Mouse (Mus musculus): ENCODE results near the gene Nfix.

The Nfix gene

DNA sequence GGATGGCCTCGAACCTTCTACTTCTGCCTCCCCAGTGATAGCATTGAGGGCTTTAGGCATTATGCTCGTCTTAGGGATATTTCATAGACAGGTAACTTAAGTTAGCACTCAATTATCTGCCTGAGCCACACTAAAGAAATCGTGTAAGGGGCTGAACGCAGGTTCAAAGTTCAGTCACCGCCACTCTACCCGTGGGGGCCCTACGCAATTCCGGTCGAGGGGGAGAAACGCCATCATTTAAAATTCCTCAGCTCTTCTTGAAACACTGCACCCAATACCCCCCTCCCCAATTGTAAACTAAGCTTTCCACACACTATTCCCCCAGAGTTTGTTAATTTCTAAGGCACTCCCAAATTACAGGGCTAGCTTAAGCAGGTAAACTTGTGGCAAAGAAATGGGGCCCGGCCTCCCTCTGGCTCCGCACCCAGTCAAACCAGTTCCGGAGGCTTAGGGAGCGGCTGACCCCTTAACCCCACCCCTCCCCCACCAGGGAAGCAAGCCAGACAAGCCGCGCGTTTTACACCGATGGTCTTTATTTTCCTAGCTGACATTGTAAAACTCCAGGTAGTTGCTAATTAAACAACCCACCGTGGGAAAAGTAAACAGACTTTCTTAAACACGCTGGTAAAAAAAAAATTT lies 139.2 kb downstream of the Nfix start:
- DNase-seq = peak; percentile 85 to 91

DNA sequence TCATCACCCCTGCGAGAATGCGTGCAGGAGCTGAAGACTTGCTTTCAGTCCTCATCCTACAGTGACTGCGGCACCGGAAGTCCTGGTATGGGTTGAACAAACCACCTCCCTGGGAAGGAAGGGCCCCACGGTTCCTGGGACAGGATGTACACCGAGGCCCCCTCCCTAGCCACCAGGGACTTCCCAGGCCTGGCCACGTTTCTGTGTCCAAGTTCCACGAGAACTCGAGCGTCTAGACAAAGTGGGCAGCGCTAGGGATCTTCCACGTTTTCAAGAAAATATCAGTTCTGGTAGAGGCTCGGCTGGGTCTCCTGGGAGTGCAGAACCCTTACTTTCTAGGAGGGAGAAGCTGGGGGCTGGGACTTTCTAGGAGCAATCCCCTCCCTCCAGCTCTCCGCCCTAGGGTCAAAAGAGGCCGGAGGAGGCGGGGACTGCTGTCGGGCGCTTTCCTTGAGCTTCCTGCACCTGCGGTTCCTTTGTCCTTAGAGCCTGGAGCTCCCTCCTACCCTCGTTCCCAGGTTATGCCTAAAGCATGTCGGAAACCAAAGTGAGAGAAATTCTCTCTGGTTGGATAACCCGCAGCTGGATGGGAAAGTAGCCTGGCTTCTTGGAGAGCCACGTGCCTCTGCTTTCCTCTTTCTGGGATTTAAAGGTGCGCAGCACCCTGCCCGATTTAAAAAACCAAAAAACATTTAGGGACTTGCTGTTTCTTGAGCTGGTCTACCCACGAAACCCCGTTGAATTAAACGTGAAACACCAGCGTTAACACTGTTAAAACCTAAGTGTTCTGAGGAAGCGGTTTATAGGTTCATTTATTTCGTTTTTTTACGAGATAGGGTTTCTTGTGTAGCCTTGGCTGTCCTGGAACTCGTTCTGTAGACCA lies 140.0 kb downstream of the Nfix start:
- peak; percentile 74 to 89 for DNase-seq

- DNase-seq = no peak
These were observed 141.2 kb downstream of the Nfix start for GRCm38 (mm10) chr8:84658951-84659350.

DNA sequence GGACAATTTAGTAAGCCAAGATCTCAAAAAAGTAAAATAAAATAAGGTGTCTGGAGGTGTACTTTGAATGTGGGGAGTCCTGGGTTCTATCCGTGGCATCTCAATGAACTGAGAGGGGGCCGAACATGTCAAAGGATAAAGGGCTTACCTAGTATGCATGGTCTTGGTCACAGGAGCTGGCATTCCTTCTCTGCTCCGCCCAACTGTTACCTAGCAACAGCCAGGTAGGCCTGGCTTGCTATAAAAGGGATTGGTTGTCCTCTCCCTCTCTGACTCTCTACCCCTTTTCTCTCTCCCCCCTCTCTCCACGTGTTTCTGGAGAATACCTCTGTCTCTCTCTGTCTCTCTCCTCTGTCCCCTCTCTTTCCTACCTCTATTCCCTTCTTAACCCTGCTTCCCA lies 142.5 kb downstream of the Nfix start:
- DNase-seq = peak; percentile 39 to 62

GRCm38 (mm10) chr8:84657203-84657602 lies 142.9 kb downstream of the Nfix start:
- DNase-seq = no peak

- DNase-seq = peak; percentile 90 to 96
These were observed 143.5 kb downstream of the Nfix start for GRCm38 (mm10) chr8:84656641-84657126.

DNA sequence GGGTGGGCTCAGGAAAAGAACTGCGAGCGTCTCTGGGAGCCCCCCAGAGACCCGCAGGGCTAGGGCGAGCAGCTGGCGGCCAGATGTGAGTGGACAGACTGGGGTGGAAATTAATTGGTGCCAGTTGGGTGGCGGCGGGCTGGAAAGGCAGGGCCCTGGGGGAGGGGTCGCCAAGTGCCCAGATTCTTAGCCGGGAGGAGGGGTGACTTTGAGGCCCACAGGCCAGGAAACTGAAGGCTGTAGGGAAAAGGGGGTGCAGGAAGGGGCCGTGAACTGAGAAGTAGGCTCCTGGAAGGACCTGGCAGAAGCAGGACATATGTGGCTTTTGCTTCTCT lies 144.0 kb downstream of the Nfix start:
- no peak for DNase-seq

DNA sequence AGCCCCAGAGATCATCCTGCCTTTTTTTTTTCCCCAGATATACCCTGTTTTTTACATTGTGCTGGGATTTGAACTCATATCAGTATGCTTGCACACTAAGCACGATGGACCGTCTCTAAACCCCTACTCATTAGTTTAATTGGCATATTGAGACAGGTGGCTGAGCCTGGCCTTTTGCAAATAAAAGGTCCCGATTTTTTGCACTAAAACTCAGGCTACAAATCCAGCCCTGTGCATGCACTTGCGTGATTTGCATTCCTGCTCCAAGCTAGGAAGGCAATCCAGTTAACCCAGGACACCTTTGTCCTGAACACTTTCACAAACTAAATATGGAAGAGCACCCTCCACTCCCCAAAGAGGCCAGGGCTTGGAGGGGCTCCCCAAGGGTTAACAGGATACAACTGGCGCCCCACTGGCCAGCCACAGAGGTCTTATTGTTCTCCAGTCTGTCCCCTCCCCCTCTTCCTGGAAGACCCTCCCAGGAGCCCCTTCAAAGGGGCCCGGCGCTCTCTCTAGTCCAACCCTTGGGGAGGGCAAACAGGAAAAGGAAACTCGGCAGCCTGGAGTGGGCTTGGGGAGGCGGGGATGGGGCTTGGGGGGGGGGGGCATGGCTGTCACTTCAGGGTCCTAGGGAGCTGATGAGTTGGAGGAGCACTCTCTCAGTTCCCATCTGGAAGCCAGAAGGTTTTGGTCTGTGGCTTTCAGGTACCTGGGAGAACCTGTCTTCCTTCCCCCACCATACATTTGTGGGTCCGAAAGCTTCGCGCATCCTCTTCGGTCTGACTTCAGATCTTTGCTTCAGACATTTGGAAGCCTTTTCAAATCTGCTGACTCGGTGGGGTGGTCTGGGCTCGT lies 144.6 kb downstream of the Nfix start:
- DNase-seq = peak; percentile 34 to 69

DNA sequence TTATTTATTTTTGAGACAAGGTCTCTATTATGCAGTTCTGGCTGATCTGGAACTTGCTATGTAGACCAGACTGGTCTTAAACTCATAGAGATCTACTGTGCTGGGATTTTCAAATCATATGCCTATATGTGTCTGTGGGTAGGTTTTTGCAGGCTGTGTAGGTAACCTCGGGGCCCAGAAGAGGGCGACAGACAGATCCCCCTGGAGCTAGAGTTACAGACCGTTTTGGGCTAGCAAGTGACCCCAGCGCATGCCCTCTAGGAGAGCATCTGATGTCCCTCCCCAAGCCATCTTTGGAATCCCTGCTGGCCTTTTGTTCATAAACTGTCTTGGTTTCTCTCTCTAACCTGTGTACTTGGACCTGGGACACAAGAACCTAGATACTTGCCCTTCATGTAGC lies 145.5 kb downstream of the Nfix start:
- no peak for DNase-seq

DNA sequence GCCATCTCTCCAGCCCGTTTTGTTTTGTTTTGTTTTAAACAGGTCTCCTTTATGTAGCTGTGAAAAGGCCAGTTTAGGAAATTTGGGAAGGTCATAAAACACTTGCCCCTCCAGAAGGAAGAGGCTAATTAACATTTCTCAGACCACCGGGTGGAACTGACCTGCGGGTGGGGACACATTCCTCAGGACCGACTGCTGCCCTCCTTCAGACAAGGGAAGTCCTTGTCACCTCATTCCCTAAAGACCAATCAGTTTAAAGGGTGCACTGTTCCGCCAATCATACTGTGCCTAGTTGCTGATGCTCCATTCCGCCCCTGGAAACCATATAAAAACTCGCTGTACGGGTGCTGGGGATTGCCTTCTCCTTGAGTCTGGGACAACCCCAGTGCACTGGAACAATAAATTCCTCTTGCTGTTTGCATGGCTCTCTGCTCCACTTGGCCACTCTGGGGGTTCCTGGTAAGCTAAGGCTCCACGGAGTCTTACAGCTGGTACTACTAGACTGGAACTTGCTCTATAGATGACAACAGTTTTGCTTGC lies 147.0 kb downstream of the Nfix start:
- no peak for DNase-seq

GRCm38 (mm10) chr8:84650213-84650612 lies 149.9 kb downstream of the Nfix start:
- DNase-seq = no peak
